Mouse (Mus musculus) kidney, embryonic 14.5 days (tissue): ENCODE measurements around the gene Ang5. TPM values are rescaled to one million over a fixed set of nuclear protein-coding genes. Genes with fewer than 3 reads are reported as not detected.

Source experiments
- polyA plus RNA-seq: library from polyadenylated mRNA; unstranded; fragments of >200 nt; fragmentation: Nextera tagmentation; extraction: Ambion mirVana; gene quantifications from 2 replicates; pipeline ENCODE4 v1.2.1, GENCODE M21; 2014

Ang5 gene
- polyA plus RNA-seq, 1 experiment from 2014 or later: not detected

Other genes with a start within 250 kb of the Ang5 start
- gene Gm16506, start 229.6 kb upstream of the Ang5 start, polyA plus RNA-seq: not detected in 2 replicates
- gene Gm6526, start 209.2 kb upstream of the Ang5 start, polyA plus RNA-seq: not detected in 2 replicates
- not detected in 2 replicates for gene Gm8180, start 172.3 kb upstream of the Ang5 start, polyA plus RNA-seq
- not detected in 2 replicates for gene Ear1, start 81.6 kb upstream of the Ang5 start, polyA plus RNA-seq
- gene Ear10, start 33.5 kb upstream of the Ang5 start, polyA plus RNA-seq: not detected in 2 replicates
- gene Gm8113, start 31.7 kb upstream of the Ang5 start, polyA plus RNA-seq: 21.1 and 27.7 TPM in 2 replicates
- gene Ang6, start 45.2 kb downstream of the Ang5 start, polyA plus RNA-seq: not detected in 2 replicates
- not detected in 2 replicates for gene Ear2, start 145.6 kb downstream of the Ang5 start, polyA plus RNA-seq
- gene Gm3327, start 166.8 kb downstream of the Ang5 start, polyA plus RNA-seq: not detected in 2 replicates
- gene Gm8212, start 240.6 kb downstream of the Ang5 start, polyA plus RNA-seq: not detected in 2 replicates